17 mouse cellular contexts compared by ENCODE assay signal in the genomic region with DNA sequence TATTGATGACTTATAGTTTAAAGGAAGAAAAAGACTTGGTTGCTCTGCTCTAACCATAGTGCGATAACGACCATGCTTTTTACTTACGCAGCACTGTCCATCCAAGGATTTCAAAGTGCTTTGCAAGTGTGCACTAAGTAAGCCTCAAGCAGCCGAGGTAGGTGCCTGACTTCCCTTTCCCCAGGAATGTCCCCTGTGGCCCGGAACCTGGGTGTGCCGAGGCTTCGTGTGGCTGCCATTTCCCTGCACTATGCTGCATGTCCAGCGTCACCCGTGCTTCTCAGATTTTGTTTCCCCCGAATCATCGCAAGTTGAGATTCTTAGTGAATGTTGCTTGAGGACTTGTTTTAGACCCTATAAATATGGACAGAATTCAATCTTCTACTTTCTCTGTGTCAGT.
"Had no signal": no experiment of that assay in that cellular context is flagged by ENCODE, and none has a peak within 500 bp of the region (broad histone marks: within the 10 kb centered on the region; RNA-seq: fewer than 3 reads in every experiment).

No protein-coding gene starts in this region.

- H3K27me3 ChIP-seq: neural tube, embryonic 12.5 days; neural tube, embryonic 13.5 days; neural tube, embryonic 15.5 days; stomach, embryonic 15.5 days had no signal

- H3K27ac ChIP-seq: neural tube, embryonic 12.5 days; neural tube, embryonic 13.5 days; neural tube, embryonic 15.5 days; stomach, embryonic 15.5 days; stomach, postnatal 0 days had no signal

- DNase-seq: retina, postnatal 1 day; right cerebral cortex, adult 18-20 months; right cerebral cortex, postnatal 14 days; right cerebral cortex, postnatal 25 days; right cerebral cortex, postnatal 4 days; spleen, adult 18-20 months; thymus, adult 18-20 months; thymus, adult 2 months; thymus, postnatal 14 days; thymus, postnatal 25 days; thymus, postnatal 36 days; thymus, postnatal 4 days had no signal

- H3K4me1 ChIP-seq: neural tube, embryonic 12.5 days; neural tube, embryonic 13.5 days; neural tube, embryonic 15.5 days had no signal

- H3K4me3 ChIP-seq: neural tube, embryonic 12.5 days; neural tube, embryonic 13.5 days; neural tube, embryonic 15.5 days; stomach, embryonic 15.5 days had no signal

- H3K36me3 ChIP-seq: stomach, embryonic 15.5 days had no signal
